Mouse (Mus musculus) fibroblast of lung, adult 2 months (primary cell): ENCODE results near the gene Sik3.

Experiments used
- DNase-seq: peaks from one replicate; pipeline ENCODE4 v3.0.0-alpha.2; 2011; ENCODE audit warnings: low read depth

Gene Sik3

GRCm38 (mm10) chr9:46191234-46191633 lies 178.6 kb downstream of the Sik3 start:
- DNase-seq = no peak

- DNase-seq = no peak
Measured at GRCm38 (mm10) chr9:46191644-46192043, 179.0 kb downstream of the Sik3 start.

- no peak for DNase-seq
Measured at GRCm38 (mm10) chr9:46192642-46193041, 180.0 kb downstream of the Sik3 start.

- no peak for DNase-seq
Measured at GRCm38 (mm10) chr9:46194809-46195208, 182.2 kb downstream of the Sik3 start.

- DNase-seq = no peak
Measured at GRCm38 (mm10) chr9:46196699-46197169, 184.1 kb downstream of the Sik3 start.

- DNase-seq = no peak
Measured at GRCm38 (mm10) chr9:46198461-46198860, 185.8 kb downstream of the Sik3 start.

- DNase-seq = no peak
Measured at GRCm38 (mm10) chr9:46198936-46199335, 186.3 kb downstream of the Sik3 start.

GRCm38 (mm10) chr9:46199609-46200008 lies 187.0 kb downstream of the Sik3 start:
- DNase-seq = no peak

GRCm38 (mm10) chr9:46206834-46207500 lies 194.3 kb downstream of the Sik3 start:
- DNase-seq = no peak

- DNase-seq = no peak
Measured at GRCm38 (mm10) chr9:46207501-46207869, 194.9 kb downstream of the Sik3 start.

GRCm38 (mm10) chr9:46208401-46208974 lies 195.9 kb downstream of the Sik3 start:
- DNase-seq = no peak

- DNase-seq = no peak
Measured at GRCm38 (mm10) chr9:46210473-46210872, 197.9 kb downstream of the Sik3 start.

- DNase-seq = no peak
Measured at GRCm38 (mm10) chr9:46214276-46214675, 201.7 kb downstream of the Sik3 start.

- DNase-seq = no peak
Measured at GRCm38 (mm10) chr9:46214946-46215337, 202.3 kb downstream of the Sik3 start.

GRCm38 (mm10) chr9:46215338-46216322 lies 203.0 kb downstream of the Sik3 start:
- no peak for DNase-seq

GRCm38 (mm10) chr9:46216744-46217470 lies 204.3 kb downstream of the Sik3 start:
- no peak for DNase-seq

- DNase-seq = no peak
Measured at GRCm38 (mm10) chr9:46218176-46218575, 205.6 kb downstream of the Sik3 start.

GRCm38 (mm10) chr9:46223090-46223489 lies 210.5 kb downstream of the Sik3 start:
- no peak for DNase-seq

- DNase-seq = no peak
Measured at GRCm38 (mm10) chr9:46224101-46224500, 211.5 kb downstream of the Sik3 start.

- DNase-seq = no peak
Measured at GRCm38 (mm10) chr9:46224945-46225660, 212.5 kb downstream of the Sik3 start.

- DNase-seq = no peak
Measured at GRCm38 (mm10) chr9:46227064-46227614, 214.5 kb downstream of the Sik3 start.
